Mouse (Mus musculus) left cerebral cortex, adult 18-20 months (tissue): ENCODE data around the gene Gm3460. TPM values are rescaled to one million over a fixed set of nuclear protein-coding genes. Genes with fewer than 3 reads are reported as not detected.
A peak's percentile ranks its signal among the peaks of the same experiment; 100 is the strongest.
"Not testable (repeated sequence)": the region's sequence is repeated elsewhere in the genome, so short reads cannot be mapped to it uniquely, and the experiment has no call there.

Source experiments
- DNase-seq, 2 experiments: peaks; one replicate each; pipeline ENCODE4 v3.0.0; 2021 to 2022; ENCODE audit warnings: low spot score in 2 of 2, mixed read lengths in 1 of 2
- long read RNA-seq, 2 experiments: library from polyadenylated mRNA; stranded (forward); transcript quantifications; one replicate each; pipeline ENCODE4 v2.0.0; 2021
- total RNA-seq, 2 experiments: library from RNA; stranded (reverse); gene quantifications; 2 replicates each; pipeline ENCODE4 v1.2.3; 2021

Gm3460 gene
- total RNA-seq: not detected
- long read RNA-seq, experiment 1: 0 reads
- long read RNA-seq, experiment 2: 0 reads

GRCm38 (mm10) chr14:6622318-6622717 lies at the start of gene Gm3460:
Gm3460 (minus strand) TSS chr14:6622418.
- not testable (repeated sequence) for DNase-seq

- peak; percentile 1 to 23 for DNase-seq
These were observed 15.8 kb downstream of the Gm3460 start for GRCm38 (mm10) chr14:6606436-6606835.

GRCm38 (mm10) chr14:6605004-6605403 lies 17.2 kb downstream of the Gm3460 start:
- peak; percentile 6 to 19 for DNase-seq

DNA sequence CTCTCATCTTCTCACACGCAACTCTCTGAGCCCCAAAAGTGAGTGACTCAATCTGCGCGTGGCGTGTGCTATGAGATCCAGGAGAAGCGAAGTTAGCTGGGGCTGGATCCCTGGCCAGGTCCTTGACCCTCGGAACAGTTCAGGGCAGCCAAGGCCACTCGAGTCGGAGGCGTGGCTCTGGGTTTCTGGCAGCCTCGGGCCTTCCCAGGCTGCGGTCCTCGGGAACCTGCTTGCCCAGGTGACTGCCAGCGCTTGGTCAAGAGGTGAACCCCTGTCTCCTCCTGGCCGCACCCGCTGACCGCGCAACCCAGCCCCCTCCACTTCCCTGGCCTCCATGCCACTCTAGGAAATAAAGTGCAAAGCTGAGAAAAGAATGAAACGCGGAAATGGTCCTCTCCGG lies 17.7 kb downstream of the Gm3460 start:
- DNase-seq: peak in 1 of 2 experiments; percentile 1

DNA sequence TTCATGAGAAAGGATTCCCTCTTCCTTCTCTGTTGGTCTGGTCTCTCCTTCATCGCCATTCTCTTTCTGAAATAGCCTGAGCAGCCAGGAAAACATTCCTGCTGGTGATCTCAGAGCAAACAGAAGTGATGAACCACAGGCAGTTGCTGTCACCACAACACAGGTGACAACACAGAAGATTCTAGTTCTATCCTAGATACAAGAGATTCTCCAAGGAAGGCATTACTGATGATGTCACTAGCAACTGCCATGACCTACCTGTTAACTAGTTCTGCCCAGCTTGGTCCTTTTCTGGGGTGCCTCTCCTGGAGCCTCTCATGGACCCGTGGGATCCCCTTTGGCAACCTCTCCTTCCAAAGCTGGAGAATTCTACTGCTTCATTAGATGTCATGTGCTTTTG lies 31.7 kb downstream of the Gm3460 start, which contains the start of gene Gm3629:
Gene Gm3629 (minus strand): TSS at position 101 of the 400 bp plus-strand sequence.
- not testable (repeated sequence) for DNase-seq

Other genes starting within 250 kb of the Gm3460 start
- not detected for gene Gm16440, start 232.1 kb downstream of the Gm3460 start, total RNA-seq
- 1 to 10 TPM in 1 of 2 experiments, not detected in 1; 1.8 TPM for gene Gm3591, start 209.9 kb downstream of the Gm3460 start, total RNA-seq
- not detected for gene Gm3594, start 177.8 kb downstream of the Gm3460 start, total RNA-seq
- not detected for gene Gm8356, start 85.1 kb downstream of the Gm3460 start, total RNA-seq
- under 1 TPM in 1 of 2 experiments, not detected in 1; 0.28 TPM for gene Gm3629, start 31.8 kb downstream of the Gm3460 start, total RNA-seq
- not detected for gene Gm10251, start 61.8 kb upstream of the Gm3460 start, total RNA-seq
- gene Gm8050, start 97.8 kb upstream of the Gm3460 start, total RNA-seq: not detected
- gene Gm3636, start 119.9 kb upstream of the Gm3460 start, total RNA-seq: 1 to 10 TPM; 3.2 to 5.1 TPM
- not detected for gene Gm8362, start 152.0 kb upstream of the Gm3460 start, total RNA-seq
- gene Gm3642, start 217.9 kb upstream of the Gm3460 start, total RNA-seq: under 1 TPM in 1 of 2 experiments, not detected in 1; 0.21 TPM